Mouse (Mus musculus): ENCODE data around the gene Polrmt. TPM values are rescaled to one million over a fixed set of nuclear protein-coding genes. Genes with fewer than 3 reads are reported as not detected.

Gene Polrmt
- total RNA-seq (2021), result 10 to 100 TPM; 42.1 to 45.7 TPM

DNA sequence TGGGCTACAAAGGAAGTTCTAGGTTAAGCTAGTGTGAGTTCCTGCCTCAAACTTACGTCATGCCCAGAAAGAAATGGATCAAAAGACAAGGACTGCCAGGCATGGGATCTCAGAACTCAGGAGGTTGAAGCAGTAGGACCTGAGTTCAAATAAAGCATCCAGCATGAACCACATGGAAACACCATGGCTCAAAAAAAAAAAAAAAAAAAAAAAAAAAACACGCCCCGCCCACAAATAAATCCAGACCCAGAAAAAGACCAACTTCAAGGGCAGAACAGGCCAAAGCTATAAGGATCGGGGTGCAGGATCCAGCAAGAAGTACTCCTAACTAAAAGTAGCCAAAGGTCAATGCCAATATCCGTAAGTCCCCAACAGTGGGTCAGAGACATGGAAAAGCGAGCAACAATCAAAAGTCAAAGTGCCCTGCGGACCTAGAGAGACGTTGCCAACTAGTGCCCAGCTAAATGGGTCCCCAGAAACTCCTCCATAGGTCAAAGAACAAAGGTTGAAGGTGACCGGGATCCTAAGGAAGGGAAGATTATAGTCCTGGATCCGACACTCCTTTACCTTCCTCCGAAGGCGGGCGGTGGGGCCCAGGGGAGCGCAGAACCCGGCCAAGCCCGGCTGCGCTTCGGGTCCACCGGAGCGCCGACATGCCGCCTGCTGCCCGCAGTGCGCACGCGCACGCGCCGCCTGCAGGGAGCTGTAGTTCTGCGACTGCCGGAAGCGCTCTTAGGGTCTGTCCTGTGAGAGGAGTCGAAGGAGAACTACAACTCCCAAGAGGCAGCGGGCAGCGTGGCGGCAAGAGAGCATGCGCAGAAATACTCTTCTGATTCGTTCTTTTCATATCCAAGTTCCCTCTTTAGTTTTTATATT lies at the start of gene Polrmt:
Gene Polrmt, minus strand, starts transcription at position 684 of the 876 bp plus-strand sequence.
- peak; percentile 95 to 99 for DNase-seq (ENCODE audit: low spot score in 2 of 2)
- intact Hi-C loops (cut with DNase I), result no loop called here

DNA sequence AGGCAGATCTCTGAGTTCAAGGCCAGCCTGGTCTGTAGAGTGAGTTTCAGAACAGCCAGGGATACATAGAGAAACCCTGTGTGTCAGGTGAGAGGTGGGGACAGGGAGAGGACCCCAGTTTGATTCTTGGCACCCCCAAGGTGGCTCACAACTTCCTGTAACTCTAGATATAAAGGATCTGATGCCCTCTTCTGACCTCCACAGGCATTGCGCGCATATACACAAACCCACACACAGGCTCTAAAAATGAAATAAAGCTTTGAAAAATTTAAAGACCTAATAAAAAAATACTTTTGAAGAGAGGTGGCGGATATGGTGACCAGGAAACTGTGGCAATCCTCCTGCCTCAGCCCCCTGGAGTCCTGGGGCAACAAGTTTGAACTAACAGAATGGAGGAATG lies 49.5 kb upstream of the Polrmt start:
- DNase-seq (ENCODE audit: low spot score in 2 of 2), result no peak
- intact Hi-C loops (cut with DNase I), result no loop called here

DNA sequence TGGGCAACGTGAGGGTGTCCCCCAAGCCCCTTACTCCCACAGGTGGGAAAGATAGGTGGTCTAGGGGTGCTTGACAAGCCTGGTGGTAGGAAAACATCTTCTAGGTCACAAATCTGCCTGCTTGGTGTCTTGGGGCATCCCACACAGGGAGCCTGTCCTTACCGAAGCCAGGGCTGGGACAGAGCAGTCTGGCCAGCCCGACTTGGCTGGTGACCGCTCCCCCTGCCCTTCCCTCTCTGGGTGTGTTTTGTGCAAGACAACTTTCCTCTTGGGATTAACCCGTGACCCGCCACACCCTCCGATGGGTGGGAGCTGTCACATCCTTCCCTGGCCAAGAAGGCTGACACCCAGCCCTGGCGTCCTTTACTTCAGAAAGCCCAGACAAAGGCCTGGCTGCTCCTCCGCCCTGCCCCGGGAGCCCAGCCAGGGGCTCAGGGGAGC lies 48.1 kb upstream of the Polrmt start:
- peak; percentile 33 to 38 for DNase-seq (ENCODE audit: low spot score in 2 of 2)
- intact Hi-C loops (cut with DNase I), result no loop called here

DNA sequence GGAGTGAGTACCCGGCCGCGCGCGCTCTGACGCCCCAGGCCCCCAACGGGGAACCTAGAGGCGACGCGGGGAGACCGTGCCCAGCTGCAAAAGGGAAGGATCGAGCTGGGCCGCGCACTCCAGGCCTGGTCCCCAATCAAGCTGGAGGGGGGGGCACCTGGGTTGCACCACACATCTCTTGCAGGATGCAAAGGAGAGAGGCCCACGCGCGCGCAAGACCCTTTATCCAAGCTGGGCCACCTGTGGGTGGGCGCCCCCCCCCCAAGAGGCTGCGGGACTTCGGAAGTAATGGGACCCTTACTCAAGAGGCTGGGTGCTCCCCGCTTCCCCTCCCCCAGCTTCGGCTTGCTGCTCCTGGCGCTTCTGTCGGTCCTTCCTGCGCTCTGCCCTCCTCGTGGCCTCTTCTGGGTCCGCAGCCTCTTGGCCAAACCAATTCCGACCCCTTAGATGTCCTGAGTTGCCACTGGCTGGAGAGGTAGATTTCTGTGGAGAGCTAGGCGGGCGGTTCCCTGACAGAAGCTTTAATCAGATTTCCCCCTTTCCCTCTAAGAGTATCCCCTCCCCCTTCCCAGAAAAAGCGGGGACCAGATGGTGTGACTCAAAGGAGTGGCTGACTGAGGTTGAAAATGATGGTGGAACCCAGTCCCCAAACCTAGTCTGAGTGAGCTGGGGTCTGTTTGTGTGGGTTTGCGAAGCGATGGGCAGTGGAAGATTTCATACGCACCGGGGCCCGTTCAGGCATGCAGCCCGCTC lies 47.5 kb upstream of the Polrmt start:
- intact Hi-C loops (cut with DNase I), result loop anchor here (1.0 kb wide), 1 partner anchor 18 kb away; no protein-coding TSS in a partner anchor
- DNase-seq (ENCODE audit: low spot score in 2 of 2), result peak; percentile 59 to 87

DNA sequence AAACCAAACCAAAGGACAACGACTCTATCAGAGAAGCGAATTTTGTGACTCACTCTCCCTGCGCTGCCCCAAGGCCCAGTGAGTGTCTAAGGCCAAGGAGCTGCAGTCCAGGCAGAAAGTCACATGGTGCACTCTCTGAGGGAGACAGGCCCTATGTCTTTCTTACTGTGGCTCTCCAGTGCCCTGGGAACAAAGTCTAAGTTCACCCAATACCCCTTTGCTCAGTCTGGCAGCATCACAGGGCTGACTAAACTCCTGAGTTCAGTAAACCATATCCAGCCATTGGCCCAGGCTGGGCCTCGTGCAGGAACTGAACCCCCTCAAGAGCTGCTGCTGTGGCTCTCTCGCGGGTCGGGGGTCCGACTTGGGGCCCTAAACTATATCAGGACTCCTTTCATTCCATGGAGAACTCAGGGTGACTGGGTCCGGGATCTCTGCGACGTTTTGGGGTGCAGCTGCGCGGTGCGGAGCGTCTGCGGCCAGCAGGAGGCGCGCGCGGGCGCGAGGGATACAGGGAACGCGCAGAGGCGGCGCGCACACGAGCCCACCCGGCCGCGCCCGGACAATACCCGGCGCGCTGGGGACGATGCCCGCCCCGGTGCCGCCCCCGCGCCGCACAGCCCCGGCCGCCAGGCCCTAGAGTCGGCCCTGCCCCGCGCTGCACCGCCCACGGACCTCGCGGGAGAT lies 46.8 kb upstream of the Polrmt start, which contains the start of gene Palm:
Gene Palm, plus strand, starts transcription at position 522 of the 687 bp plus-strand sequence.
- peak; percentile 80 to 87 for DNase-seq (ENCODE audit: low spot score in 2 of 2)
- intact Hi-C loops (cut with DNase I), result loop anchor here (1.0 kb wide), 1 partner anchor 19 kb away; no protein-coding TSS in a partner anchor

DNA sequence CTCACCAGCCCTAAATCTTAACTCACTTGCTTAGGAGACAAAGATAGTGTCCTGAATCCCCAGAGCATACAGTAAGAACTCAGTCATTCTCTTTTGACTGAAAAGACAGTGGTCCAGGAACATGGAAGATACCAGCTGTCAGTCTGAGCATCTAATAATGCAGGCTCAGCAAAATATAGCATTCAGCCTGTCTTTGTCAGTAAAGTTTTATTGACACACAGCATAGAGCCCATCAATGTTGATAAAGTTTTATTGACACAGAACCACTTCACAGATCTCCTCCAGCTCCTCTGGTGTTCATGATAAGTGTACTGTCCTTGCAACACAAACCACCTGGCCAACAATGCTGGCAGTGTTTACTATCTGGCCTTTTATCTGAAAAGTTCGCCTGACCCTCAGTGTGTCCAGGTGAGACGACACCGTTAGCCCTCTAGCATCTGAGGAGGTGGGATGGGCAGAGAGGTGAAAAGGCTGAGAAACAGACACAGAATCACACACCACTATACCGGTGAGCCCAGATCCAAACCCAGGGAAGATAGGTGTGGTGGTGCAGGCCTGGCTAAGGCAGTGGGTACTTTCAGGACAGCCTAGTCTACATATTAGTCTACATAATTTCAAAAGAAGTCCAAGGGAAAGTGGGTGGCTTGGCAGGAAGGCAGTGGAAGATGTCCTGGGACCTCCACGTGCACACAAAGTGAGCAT lies 46.1 kb upstream of the Polrmt start:
- DNase-seq (ENCODE audit: low spot score in 2 of 2), result no peak
- intact Hi-C loops (cut with DNase I), result loop anchor here (1.0 kb wide), 1 partner anchor 20 kb away; no protein-coding TSS in a partner anchor

DNA sequence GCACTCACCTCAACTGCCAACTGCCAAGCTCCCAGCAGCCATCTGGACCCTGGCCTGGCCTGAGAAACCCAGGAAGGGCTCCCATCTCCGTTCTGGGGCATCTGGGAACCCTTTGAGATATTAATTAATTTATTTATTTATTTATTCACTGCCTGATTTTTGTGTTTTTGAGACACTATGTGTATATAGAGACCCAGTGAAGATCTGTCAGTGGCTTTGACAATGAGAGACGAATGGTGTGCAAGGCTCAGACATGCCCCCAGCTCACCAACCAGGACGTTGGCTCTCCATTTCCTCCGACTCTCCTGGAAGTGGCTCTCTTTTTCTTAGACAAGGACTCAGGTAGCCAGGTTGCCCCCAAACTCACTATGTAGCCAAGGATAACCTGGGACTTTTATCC lies 44.5 kb upstream of the Polrmt start, which contains the start of gene Prss57:
Gene Prss57, minus strand, starts transcription at position 101 of the 400 bp plus-strand sequence.
- no peak for DNase-seq (ENCODE audit: low spot score in 2 of 2)
- intact Hi-C loops (cut with DNase I), result no loop called here

DNA sequence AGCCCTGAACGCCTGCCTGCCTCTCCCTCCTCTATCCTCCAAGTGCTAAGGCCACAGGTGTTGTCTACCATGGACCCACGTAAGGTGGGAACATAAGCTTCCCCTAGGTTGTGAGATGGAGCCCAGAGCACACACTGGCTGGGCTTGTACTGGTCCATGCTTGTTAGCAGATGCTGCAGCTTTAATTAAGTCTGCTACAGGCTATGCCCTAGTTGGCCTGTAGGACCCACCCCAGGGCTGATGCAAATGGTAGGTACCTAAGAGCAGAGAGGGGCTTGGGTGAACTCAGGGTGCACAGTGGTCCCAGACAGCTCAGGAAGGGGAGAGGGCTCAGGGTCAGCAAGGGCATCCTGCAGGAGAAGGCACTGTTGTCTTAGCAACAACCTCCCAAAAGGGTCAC lies 43.2 kb upstream of the Polrmt start:
- intact Hi-C loops (cut with DNase I), result loop anchor here (5.0 kb wide), 1 partner anchor 92 kb away; no protein-coding TSS in a partner anchor
- DNase-seq (ENCODE audit: low spot score in 2 of 2), result no peak

DNA sequence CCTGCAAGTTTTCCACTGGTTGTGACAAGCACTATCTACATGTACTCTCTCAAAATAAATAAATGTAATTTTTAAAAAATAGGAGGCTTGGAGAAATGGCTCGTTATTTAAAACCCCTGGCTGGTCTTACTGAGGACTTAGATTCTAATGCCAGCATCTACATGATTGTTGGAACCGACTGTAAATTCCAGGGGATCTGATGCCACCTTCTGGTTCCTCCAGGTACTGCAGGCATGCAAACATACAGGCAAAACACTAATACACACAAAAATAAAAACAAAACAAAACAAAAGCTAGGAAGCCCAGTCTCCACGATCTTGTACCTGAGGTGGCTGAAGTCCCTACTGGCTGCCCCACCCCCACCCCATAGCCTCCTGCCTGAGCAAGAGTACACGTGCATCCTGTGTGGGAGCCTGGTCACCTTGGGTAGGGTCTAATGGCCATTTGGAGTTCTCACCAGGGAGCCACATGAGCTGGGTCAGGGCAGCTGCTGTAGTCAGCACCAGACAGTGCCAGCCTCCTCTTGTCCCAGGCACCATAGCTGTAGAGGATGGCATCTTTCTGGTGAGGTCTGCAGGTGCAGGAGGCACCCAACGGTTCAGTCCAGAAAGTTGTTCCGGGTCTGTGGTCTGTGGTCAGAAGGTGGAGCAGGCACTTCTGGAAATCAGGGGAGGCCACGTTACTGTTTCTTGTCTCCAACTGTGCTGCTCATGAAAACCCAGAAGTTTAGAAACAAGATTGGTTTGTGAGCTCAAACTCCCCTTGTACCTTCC lies 42.2 kb upstream of the Polrmt start:
- intact Hi-C loops (cut with DNase I), result loop anchor here (5.0 kb wide), 1 partner anchor 91 kb away; no protein-coding TSS in a partner anchor
- DNase-seq (ENCODE audit: low spot score in 2 of 2), result peak; percentile 66 to 74

DNA sequence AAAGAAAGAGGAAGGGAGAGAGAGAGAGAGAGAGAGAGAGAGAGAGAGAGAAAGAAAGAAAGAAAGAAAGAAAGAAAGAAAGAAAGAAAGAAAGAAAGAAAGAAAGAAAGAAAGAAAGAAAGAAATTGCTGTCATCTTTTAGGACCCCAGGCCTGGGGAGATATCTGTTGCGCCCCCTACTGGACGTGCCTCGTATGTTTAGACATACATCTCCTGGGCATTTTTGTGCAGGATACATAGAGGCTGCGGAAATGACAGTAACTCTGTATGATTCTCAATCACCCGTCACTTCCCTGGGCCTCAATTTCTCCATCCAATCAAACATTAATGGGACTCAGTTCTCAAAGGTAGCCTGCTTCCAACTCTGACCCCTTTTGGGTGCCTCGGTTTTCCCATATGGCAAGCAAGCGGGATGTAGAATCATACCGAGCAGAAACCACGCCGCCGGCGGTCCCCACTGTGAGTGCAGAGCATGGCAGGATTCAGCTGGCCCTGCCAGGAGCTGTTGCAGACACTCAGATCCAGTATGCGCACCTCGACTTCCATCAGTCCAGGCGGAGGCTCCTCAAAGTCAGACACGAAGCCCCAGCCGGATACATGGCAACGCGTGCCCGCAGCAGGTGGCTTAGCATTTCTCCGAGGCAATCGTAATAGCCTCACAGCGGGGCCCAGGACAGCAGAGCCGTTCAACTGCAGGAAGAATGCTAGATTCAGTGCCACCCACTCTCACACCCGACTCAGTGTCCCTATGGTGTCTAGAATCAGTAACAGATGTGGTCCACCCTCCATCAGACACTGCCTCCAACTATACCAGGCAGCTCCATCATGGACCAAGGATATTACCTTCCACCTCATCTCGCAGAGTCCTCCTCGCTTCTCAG lies 37.8 kb upstream of the Polrmt start:
- intact Hi-C loops (cut with DNase I), result no loop called here
- DNase-seq (ENCODE audit: low spot score in 2 of 2), result peak in 1 of 2 experiments; percentile 61

DNA sequence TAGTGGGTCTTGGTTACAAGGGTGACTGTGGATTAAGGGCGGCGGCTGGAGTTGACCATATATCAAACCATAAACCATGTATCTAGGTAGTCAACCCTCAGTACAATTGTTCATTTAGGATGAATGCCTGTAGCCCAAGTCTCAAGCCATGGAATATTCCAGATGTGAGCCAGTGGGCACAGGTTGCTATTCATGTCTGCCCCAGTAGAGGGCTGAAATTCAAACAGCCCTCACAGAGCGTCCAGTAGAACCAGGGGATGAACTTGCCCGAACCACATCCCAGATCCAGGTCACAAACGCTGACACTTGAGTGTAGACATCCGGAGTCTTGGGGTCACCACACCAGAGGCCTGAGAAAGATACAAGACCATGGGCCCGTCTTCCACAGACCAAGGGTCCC lies 36.7 kb upstream of the Polrmt start:
- no peak for DNase-seq (ENCODE audit: low spot score in 2 of 2)
- intact Hi-C loops (cut with DNase I), result no loop called here

DNA sequence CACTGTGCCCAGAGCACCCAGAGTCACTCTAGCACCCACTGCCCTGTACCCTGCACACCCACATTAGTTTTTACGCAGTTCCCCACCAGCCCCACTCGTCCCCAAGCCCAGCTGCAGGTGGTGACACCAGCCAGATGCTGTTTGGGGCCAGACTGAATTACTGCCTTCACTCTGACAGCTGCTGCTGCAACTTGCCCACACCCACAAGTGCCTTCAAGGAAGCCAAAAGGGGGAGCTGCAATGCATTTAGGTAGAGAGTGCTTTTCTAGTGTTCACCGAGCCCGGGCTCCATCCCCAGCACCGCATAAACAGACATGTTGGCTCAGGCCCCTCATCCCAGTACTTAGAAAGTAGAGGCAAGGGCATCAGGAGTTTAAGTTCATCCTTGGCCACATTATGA lies 35.6 kb upstream of the Polrmt start:
- no peak for DNase-seq (ENCODE audit: low spot score in 2 of 2)
- intact Hi-C loops (cut with DNase I), result no loop called here

DNA sequence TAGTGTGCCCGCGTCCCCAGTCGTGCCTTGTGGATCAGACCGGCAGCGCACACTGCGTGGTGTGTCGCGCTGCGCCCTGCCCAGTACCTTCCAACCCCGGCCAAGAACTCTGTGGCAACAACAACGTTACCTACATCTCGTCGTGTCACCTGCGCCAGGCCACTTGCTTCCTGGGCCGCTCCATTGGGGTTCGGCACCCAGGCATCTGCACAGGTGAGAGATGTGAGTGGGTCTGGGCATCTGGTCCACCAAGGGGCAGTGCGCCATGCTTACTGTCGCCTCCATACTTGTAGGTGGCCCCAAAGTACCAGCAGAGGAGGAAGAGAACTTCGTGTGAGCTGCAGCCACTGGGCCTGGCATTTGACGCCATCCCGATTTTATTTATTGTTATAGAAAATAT lies 34.8 kb upstream of the Polrmt start:
- no peak for DNase-seq (ENCODE audit: low spot score in 2 of 2)
- intact Hi-C loops (cut with DNase I), result no loop called here

DNA sequence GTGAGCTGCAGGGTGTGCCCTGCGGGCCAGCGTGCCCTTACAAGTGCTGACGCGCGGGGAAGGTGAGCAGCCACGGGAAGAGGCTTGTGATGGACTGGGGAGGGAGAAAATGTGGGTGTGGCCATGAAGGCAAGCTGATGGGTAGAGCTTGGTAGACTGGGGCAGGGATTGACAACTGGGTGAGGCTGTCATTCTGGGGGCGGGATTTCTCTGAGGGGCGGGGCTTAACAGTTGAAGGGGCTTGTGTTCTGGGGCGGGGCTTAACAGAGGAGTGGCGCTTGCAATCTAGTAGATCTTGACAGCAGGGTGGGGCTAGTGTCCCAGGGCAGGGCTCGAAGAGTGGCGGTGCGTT lies 34.3 kb upstream of the Polrmt start:
- intact Hi-C loops (cut with DNase I), result loop anchor here (1.0 kb wide), 1 partner anchor 13 kb away; no protein-coding TSS in a partner anchor
- peak in 1 of 2 experiments; percentile 85 for DNase-seq (ENCODE audit: low spot score in 2 of 2)

DNA sequence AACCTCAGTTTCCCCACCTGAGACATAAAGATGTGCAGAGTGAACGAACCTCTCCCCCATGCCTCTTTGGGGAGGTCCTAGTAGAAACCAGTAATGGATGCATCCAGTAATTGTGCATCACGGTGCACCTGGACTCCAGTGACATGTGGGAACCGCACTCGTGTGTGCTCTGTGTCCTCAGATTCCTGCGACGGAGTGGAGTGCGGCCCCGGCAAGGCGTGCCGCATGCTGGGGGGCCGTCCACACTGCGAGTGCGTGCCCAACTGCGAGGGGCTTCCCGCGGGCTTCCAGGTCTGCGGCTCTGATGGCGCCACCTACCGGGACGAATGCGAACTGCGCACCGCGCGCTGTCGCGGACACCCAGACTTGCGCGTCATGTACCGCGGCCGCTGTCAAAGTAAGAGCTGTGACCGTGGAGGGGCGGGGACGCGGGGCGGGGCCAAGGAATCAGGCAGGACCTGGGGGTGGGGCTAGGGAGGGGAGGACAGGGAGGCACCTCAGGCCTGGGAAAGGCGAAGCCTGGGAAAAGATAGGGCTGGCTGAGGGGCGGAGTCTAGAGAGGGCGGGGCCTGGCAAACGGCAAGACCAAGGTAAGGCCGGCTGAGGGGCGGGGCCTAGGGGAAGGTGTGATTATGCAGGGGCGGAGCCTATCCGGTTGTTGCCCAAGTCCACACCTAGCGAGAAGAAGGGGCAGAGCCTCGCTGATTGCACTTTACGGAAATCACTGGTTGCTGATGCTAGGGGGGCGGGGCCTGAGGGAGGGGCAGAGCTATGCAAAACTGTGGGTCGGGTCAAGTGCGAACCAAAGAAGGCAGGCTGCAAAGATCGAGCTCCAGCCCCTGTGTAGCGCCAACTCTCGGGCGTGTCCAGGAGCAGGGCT lies 33.6 kb upstream of the Polrmt start:
- intact Hi-C loops (cut with DNase I), result loop anchor here (1.0 kb wide), 1 partner anchor 13 kb away; no protein-coding TSS in a partner anchor
- DNase-seq (ENCODE audit: low spot score in 2 of 2), result peak; percentile 95 to 98

DNA sequence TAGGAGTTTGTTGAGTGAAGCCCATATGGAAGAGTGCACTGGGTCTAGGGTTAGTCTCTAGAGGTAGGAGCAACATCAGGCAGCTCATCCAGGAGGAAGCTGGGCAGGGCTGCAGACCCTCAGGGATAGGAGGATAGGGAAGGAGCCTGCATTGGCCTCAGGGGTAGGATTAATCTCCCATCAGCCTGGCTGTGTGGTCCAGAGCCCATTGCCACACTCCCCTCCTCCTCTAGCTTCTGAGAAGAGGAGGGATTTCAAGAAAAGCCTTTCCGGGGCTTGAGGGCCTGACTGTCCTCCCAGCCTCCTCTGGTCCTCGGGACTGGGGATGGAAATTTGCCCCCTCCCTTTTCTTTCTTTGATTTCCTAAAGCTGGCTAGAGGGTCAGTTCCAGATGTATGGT lies 32.8 kb upstream of the Polrmt start:
- DNase-seq (ENCODE audit: low spot score in 2 of 2), result no peak
- intact Hi-C loops (cut with DNase I), result no loop called here
